Comparison of ENCODE assay signal across 19 mouse cellular contexts in genomic region chr5:146349183-146349582, GRCm38 (mm10). TPM values are rescaled to one million over a fixed set of nuclear protein-coding genes. Genes with fewer than 3 reads are reported as not detected.
DNase-seq lines count a peak whose midpoint lies in the region; ATAC-seq lines count a peak whose summit lies in the region.
"Had no signal": no experiment of that assay in that cellular context is flagged by ENCODE, and none has a peak within 500 bp of the region (broad histone marks: within the 10 kb centered on the region; RNA-seq: fewer than 3 reads in every experiment).

No protein-coding gene starts in this region.

- ATAC-seq in erythroblast, adult 5-6 weeks (replicated peaks; ENCODE audit: low FRiP score, poor library complexity, severe bottlenecking) = no peak
- ATAC-seq: forebrain, embryonic 14.5 days; midbrain, embryonic 15.5 days had no signal

- DNase-seq in layer of hippocampus, adult 9-11 months = peak; percentile 61
- DNase-seq in layer of hippocampus, postnatal 14 days (ENCODE audit: low spot score in 2 of 2) = no peak
- peak; percentile 24 for DNase-seq in cerebellum, adult 11 months
- DNase-seq in cerebellum, adult 9-10 months = peak; percentile 63
- DNase-seq in telencephalon, adult 2 months (ENCODE audit: low read depth, low spot score) = peak; percentile 52
- DNase-seq in embryo, embryonic 10.5 days (ENCODE audit: low spot score) = no peak
- DNase-seq: adrenal gland, postnatal 14 days; gastrocnemius, postnatal 10 days; heart, adult 18-20 months; heart, postnatal 10 days; kidney, adult 2 months; left cerebral cortex, postnatal 4 days; lung, postnatal 36 days; retina, postnatal 1 day; thymus, adult 2 months; thymus, postnatal 4 days had no signal

RNA-seq across cellular contexts. Expression of gene Wasf3, which starts 35.6 kb away (rescaled TPM):
- 10 to 100 TPM; 92.7 to 98.3 TPM for total RNA-seq in layer of hippocampus, postnatal 14 days (2021)
- total RNA-seq in erythroblast, adult 5-6 weeks (2015; ENCODE audit: low replicate concordance) = not detected in 2 replicates
- not detected in 2 replicates for total RNA-seq in erythroblast, adult 5-6 weeks (2017; ENCODE audit: low replicate concordance)

Comparison
In these comparisons a context has a peak if more than half of its experiments do, and no peak if none do; other contexts are left out.
1. DNase-seq: peak in layer of hippocampus, adult 9-11 months (single experiment), cerebellum, adult 11 months (single experiment), cerebellum, adult 9-10 months (single experiment) and telencephalon, adult 2 months (single experiment); none in layer of hippocampus, postnatal 14 days (0 of 2) and embryo, embryonic 10.5 days (single experiment).
2. RNA of gene Wasf3, which starts 35.6 kb away (total RNA-seq): 92.7 to 98.3 TPM in layer of hippocampus, postnatal 14 days; not detected in erythroblast, adult 5-6 weeks; every median in the first group is over 10 times any median in the second.